Mouse (Mus musculus) MEL (cell line): Measurements from ENCODE around the gene Glrx2.
A peak's percentile ranks its signal among the peaks of the same experiment; 100 is the strongest.

Source experiments
- CHD1 ChIP-seq: IDR thresholded peaks from 2 replicates; pipeline ENCODE4 v1.6.1; 2012; ENCODE audit warnings: low read depth, mild to moderate bottlenecking, inconsistent platforms, low read length, improper control_type of control experiment
- CHD2 ChIP-seq: IDR thresholded peaks from 2 replicates; pipeline ENCODE4 v1.6.1; 2011; ENCODE audit warnings: low read length, improper control_type of control experiment
- CTCF ChIP-seq, 3 experiments: IDR thresholded peaks in 2 of 3; conservative IDR thresholded peaks in 1 of 3; 2 replicates each; pipeline ENCODE4 v1.5.1; 2011 to 2012; ENCODE audit warnings: low read length in 3 of 3, low read depth in 2 of 3, mild to moderate bottlenecking in 2 of 3, improper control_type of control experiment in 1 of 3, inconsistent platforms in 1 of 3, mixed read lengths in 1 of 3, moderate library complexity in 1 of 3; ENCODE audit not compliant: control insufficient read depth in 1 of 3, insufficient read depth in 1 of 3, poor library complexity in 1 of 3, severe bottlenecking in 1 of 3
- ETS1 ChIP-seq: IDR thresholded peaks from 2 replicates; pipeline ENCODE4 v1.6.1; 2012; ENCODE audit warnings: low read depth, mild to moderate bottlenecking, inconsistent platforms, low read length, improper control_type of control experiment, moderate library complexity
- GATA1 ChIP-seq: IDR thresholded peaks from 2 replicates; pipeline ENCODE4 v1.6.1; 2011; ENCODE audit warnings: low read depth, low read length, improper control_type of control experiment
- HCFC1 ChIP-seq: IDR thresholded peaks from 2 replicates; pipeline ENCODE4 v1.6.1; 2012; ENCODE audit warnings: low read depth, mild to moderate bottlenecking, inconsistent platforms, low read length, improper control_type of control experiment, moderate library complexity
- MYB ChIP-seq: IDR thresholded peaks from 2 replicates; pipeline ENCODE4 v1.6.1; 2011; ENCODE audit warnings: mild to moderate bottlenecking, low read depth, low read length, improper control_type of control experiment
- TAL1 ChIP-seq: IDR thresholded peaks from 2 replicates; pipeline ENCODE4 v1.6.1; 2012; ENCODE audit warnings: mild to moderate bottlenecking, inconsistent platforms, low read length, moderate library complexity, mixed read lengths
- TCF12 ChIP-seq: IDR thresholded peaks from 2 replicates; pipeline ENCODE4 v1.6.1; 2014; ENCODE audit warnings: low read depth, mild to moderate bottlenecking, inconsistent platforms, low read length, improper control_type of control experiment, moderate library complexity
- ZMIZ1 ChIP-seq: IDR thresholded peaks from 2 replicates; pipeline ENCODE4 v1.6.1; 2012; ENCODE audit warnings: low read depth, mild to moderate bottlenecking, inconsistent platforms, low read length, improper control_type of control experiment, moderate library complexity

DNA sequence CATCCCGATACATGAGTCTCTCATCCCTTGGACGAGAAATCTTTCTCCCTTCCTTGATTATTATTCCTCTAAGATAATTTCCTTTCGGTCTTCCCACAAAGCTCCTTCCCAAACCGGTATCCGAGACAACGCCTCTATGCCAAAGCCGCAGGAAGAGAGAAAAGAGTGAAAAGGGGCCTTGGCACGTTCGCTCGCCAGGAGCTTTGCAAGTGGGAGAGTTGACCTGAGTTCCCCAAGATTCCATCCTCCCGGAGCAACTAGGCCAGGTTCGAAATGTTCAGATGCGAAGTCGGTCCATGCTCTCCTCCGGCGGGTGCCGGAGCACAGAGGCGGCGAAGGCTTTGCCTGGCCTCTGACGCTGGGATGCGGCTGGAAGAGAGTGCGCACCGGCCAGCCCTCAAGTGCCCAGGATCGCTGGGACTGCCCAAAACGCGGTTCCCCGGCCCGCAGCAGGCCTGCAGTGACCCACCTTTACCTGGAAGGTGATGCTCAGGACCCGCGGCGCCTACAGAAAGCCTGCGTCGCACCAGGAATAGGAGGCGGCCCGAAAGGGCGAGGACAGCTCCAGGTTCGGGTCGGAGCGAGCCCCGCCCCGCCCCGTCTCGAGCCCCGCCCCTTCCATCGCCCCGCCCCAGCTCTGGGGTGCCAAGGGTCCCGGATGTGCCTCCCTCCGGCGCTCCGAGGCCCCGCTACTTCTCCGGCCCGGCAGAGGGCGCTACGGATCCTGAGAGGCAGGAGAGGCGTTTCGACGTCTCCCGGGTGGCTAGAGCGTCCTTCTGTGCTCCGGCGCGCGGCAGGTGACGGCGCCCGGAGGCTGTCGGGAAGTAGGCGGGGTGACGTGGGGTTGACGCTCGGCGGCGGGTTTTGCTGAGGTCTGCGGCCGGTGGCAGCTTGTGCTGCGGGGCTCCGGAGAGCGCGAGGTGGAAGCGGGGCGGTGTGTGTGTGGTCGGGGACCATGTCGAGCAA, 60.6 kb downstream of the Glrx2 start, which contains the start of the genes Trove2 and Uchl5:
- TF ChIP-seq GATA1 (no peak), TCF12 (peak; percentile 83), HCFC1 (peak; percentile 96), CTCF (IDR thresholded peaks at IDR 0.05 in 2 of 3, conservative IDR thresholded peaks at IDR 0.05 in 1 of 3; ENCODE audit: control insufficient read depth in 1 of 3, insufficient read depth in 1 of 3, low read depth in 2 of 3, low read length in 3 of 3, poor library complexity in 1 of 3, severe bottlenecking in 1 of 3) (peak; percentile 44 to 94 (median 89); a peak in 5 of 6 replicates), CHD1 (no peak), TAL1 (no peak), MYB (peak; percentile 29; the same call in 1 of the 2 replicates), CHD2 (no peak), ZMIZ1 (peak; percentile 88; the same call in 1 of the 2 replicates), ETS1 (peak; percentile 75)
